Mouse (Mus musculus) forebrain, embryonic 14.5 days (tissue): Measurements from ENCODE around the gene Bcorl1. TPM values are rescaled to one million over a fixed set of nuclear protein-coding genes. Genes with fewer than 3 reads are reported as not detected.

ENCODE experiments used
- ATAC-seq: fragments of 200-750 bp; cut with Nextera tagmentation; 2 replicates; pipeline ENCODE4 v1.8.0; 2017; ENCODE audit warnings: mild to moderate bottlenecking, moderate library complexity
- DNase-seq: peaks from one replicate; pipeline ENCODE4 v3.0.0-alpha.2; 2015; ENCODE audit warnings: low spot score
- H3K27ac ChIP-seq: fragments of 300-500 bp; sonication (generic); 2 replicates; pipeline ENCODE4 v1.5.1; 2014; ENCODE audit warnings: low read depth, mild to moderate bottlenecking, control low read depth, low read length, moderate library complexity
- H3K27me3 ChIP-seq: fragments of 300-500 bp; sonication (generic); replicated peaks from 2 replicates; pipeline ENCODE4 v1.6.1; 2014; ENCODE audit warnings: low read length, control low read depth, mixed read lengths; ENCODE audit not compliant: control insufficient read depth, insufficient read depth
- H3K36me3 ChIP-seq: fragments of 300-500 bp; sonication (generic); 2 replicates; pipeline ENCODE4 v1.6.1; 2014; ENCODE audit warnings: low read length, control low read depth; ENCODE audit not compliant: control insufficient read depth, insufficient read depth
- H3K4me1 ChIP-seq: fragments of 300-500 bp; sonication (generic); 2 replicates; pipeline ENCODE4 v1.6.1; 2014; ENCODE audit warnings: antibody characterized with exemption, low read length, control low read depth; ENCODE audit not compliant: control insufficient read depth, insufficient read depth
- H3K4me2 ChIP-seq: fragments of 300-500 bp; sonication (generic); 2 replicates; pipeline ENCODE4 v1.6.1; 2014; ENCODE audit warnings: mild to moderate bottlenecking, control low read depth, low read length
- H3K4me3 ChIP-seq: fragments of 300-500 bp; sonication (generic); 2 replicates; pipeline ENCODE4 v1.5.1; 2014; ENCODE audit warnings: low read depth, low read length, control low read depth
- H3K9ac ChIP-seq: fragments of 300-500 bp; sonication (generic); 2 replicates; pipeline ENCODE4 v1.6.1; 2014; ENCODE audit warnings: mild to moderate bottlenecking, low read length, control low read depth, moderate library complexity
- H3K9me3 ChIP-seq: fragments of 300-500 bp; sonication (generic); replicated peaks from 2 replicates; pipeline ENCODE4 v1.6.1; 2016; ENCODE audit warnings: low read length, control low read depth, mixed read lengths; ENCODE audit not compliant: control insufficient read depth
- WGBS: fragments of 180-500 bp; shearing (Covaris S2); extraction: QIAGEN DNeasy Blood & Tissue Kit; methylation state at CpG from one replicate; pipeline ENCODE4 v1.1.7; 2014; 5-methylcytosine and 5-hydroxymethylcytosine counted together
- polyA plus RNA-seq: library from polyadenylated mRNA; unstranded; fragments of >200 nt; fragmentation: Nextera tagmentation; extraction: Ambion mirVana; gene quantifications from 2 replicates; pipeline ENCODE4 v1.2.1, GENCODE M21; 2014

The Bcorl1 gene
- polyA plus RNA-seq, result 4.7 and 6.6 TPM in 2 replicates

GRCm38 (mm10) chrX:48341141-48341540 lies at the start of gene Bcorl1:
TSS of gene Bcorl1 (plus strand) at chrX:48341358.
- Histone ChIP-seq H3K36me3 (no peaks in the 10 kb centered on the region), H3K9me3 (no peaks in the 10 kb centered on the region), H3K4me3 (peak within 1 kb of the TSS; percentile 43), H3K27me3 (no peaks in the 10 kb centered on the region), H3K27ac (no peak within 1 kb of the TSS), H3K4me2 (peak within 1 kb of the TSS; percentile 67), H3K9ac (peak within 1 kb of the TSS; percentile 57), H3K4me1 (no peaks in the 10 kb centered on the region)
- WGBS, result 21% methylated on average over 19 of the region's 33 CpGs
- DNase-seq (peak; percentile 31), ATAC-seq (0 out of 2 replicates have a peak, but pooled peaks have one; percentile 7)

GRCm38 (mm10) chrX:48291413-48291812 lies 49.7 kb upstream of the Bcorl1 start:
- no peaks in the 10 kb centered on the region for H3K9me3 ChIP-seq
- no peak overlapping the region for H3K9ac ChIP-seq
- no peaks in the 10 kb centered on the region for H3K36me3 ChIP-seq
- H3K4me3 ChIP-seq, result no peak overlapping the region
- no peaks in the 10 kb centered on the region for H3K4me1 ChIP-seq
- no peak overlapping the region for H3K27ac ChIP-seq
- no peak for DNase-seq
- no peak overlapping the region for H3K4me2 ChIP-seq
- no peak for ATAC-seq
- no peaks in the 10 kb centered on the region for H3K27me3 ChIP-seq
- 50% methylated on average over 3 of the region's 3 CpGs for WGBS

- DNase-seq (no peak), ATAC-seq (no peak)
- no peaks in the 10 kb centered on the region for H3K9me3 ChIP-seq
- 85% methylated on average over 4 of the region's 4 CpGs for WGBS
- H3K27me3 ChIP-seq, result no peaks in the 10 kb centered on the region
- no peak overlapping the region for H3K27ac ChIP-seq
- H3K4me1 ChIP-seq, result no peaks in the 10 kb centered on the region
- H3K4me2 ChIP-seq, result no peak overlapping the region
- H3K4me3 ChIP-seq, result no peak overlapping the region
- H3K36me3 ChIP-seq, result no peaks in the 10 kb centered on the region
- H3K9ac ChIP-seq, result no peak overlapping the region
Observed at GRCm38 (mm10) chrX:48305356-48305755, 35.8 kb upstream of the Bcorl1 start.

DNA sequence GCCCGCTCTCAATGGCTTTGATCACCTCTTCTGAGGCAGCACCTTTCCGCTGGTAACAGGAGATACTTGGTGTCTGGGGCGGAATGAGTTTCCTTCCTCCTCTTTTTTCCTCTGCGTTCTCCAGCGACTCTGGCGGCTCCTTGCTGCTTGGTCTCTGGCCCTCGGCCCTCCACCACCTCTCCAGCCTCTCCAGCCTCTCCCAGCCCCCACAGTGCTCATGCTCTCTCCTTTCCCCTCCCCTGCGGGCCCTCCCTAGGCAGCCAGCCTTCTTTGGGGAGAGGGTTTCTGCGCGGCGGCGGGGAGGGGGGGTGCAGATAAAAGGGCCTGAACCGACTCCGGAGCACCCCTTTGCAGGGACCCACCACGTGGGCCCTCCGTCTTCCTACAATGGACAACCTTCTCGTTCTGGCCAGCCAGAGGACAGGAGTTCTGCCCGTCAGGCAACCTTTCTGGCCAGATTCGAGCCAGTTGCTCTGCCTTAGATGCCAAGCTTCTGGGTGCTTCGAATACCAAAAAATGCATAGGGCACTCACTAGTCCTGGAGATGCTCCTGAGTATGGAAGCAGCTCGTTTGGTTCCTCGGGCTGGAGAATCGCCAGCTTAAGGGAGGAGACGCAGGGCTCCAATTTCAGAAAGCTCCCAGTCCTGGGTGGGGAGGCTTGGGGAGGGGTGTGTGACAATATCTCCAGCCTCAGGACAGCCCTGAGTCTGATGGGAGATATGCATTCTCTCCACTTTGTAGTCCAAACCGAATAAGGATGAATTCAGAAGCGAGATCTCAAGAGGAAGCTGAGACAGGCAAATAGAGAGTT lies 30.2 kb upstream of the Bcorl1 start:
- DNase-seq, result no peak
- no peak for ATAC-seq
- no peak overlapping the region for H3K27ac ChIP-seq
- no peaks in the 10 kb centered on the region for H3K9me3 ChIP-seq
- H3K4me3 ChIP-seq, result no peak overlapping the region
- H3K4me2 ChIP-seq, result peak overlapping the region; percentile 46
- no peaks in the 10 kb centered on the region for H3K27me3 ChIP-seq
- H3K4me1 ChIP-seq, result no peaks in the 10 kb centered on the region; the same call in 1 of the 2 replicates
- WGBS, result 30% methylated on average over 26 of the region's 26 CpGs
- H3K9ac ChIP-seq, result peak overlapping the region; percentile 32; the same call in 1 of the 2 replicates
- no peaks in the 10 kb centered on the region for H3K36me3 ChIP-seq

- Histone ChIP-seq H3K4me2 (no peak overlapping the region), H3K27ac (no peak overlapping the region), H3K9me3 (no peaks in the 10 kb centered on the region), H3K4me3 (no peak overlapping the region), H3K36me3 (no peaks in the 10 kb centered on the region), H3K27me3 (no peaks in the 10 kb centered on the region), H3K4me1 (no peaks in the 10 kb centered on the region; the same call in 1 of the 2 replicates), H3K9ac (no peak overlapping the region)
- WGBS, result 85% methylated on average over 5 of the region's 5 CpGs
- DNase-seq (no peak), ATAC-seq (no peak)
Observed at GRCm38 (mm10) chrX:48311727-48312126, 29.4 kb upstream of the Bcorl1 start.

DNA sequence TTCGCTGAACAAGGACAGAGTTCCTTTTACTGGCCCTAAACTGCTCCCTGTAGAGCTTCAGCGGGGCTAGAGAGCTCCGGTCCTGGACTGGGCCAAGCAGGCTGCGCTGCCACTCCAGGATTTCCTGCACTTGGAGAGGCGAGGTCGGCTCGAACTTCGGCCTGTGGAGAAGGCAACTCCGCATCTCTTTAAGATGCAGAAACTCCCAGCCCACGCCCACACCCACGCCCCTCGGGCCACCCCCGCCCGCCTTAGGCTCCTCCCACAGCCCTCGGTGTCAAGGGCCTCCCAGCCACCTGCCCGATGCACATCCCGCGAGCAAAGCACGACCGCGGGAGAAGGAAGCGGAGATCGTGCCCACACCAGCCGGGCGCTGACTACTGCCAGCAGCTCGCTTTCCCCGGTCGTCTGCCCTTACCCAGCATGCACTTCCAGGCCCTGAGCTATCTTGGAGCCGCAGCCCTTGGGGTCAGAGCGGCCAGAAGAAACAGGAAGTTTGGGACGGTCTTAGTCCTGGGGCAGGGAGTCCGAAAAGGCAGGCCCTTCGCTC lies 26.6 kb upstream of the Bcorl1 start:
- DNase-seq (peak; percentile 59), ATAC-seq (peak; percentile 81)
- Histone ChIP-seq H3K36me3 (no peaks in the 10 kb centered on the region), H3K27ac (no peak overlapping the region), H3K9me3 (no peaks in the 10 kb centered on the region), H3K4me2 (peak overlapping the region; percentile 56), H3K4me1 (no peaks in the 10 kb centered on the region; the same call in 1 of the 2 replicates), H3K27me3 (no peaks in the 10 kb centered on the region), H3K9ac (peak overlapping the region; percentile 33; the same call in 1 of the 2 replicates), H3K4me3 (peak overlapping the region; percentile 33)
- 16% methylated on average over 33 of the region's 33 CpGs for WGBS

DNA sequence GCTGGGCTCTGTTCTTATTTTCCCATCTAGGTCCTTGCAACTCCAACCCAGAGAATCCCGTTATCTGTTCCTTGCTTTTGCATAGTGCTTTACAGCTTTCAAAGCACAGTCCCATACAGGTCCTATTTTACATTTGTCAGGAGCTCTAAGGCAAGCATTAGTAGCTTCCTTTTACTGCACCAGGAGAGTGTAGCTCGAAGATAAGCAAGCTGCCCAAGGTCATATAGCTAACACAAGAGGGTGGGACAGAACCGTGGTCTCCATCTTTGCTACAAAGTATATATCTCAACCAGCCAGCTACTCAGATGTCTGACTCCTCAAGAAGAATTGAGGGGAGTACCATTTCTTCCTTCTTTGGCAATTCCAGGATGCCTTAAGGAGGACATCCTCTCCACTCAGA lies 23.7 kb upstream of the Bcorl1 start:
- H3K4me2 ChIP-seq, result no peak overlapping the region
- no peak overlapping the region for H3K4me3 ChIP-seq
- no peak overlapping the region for H3K27ac ChIP-seq
- 76% methylated on average over 3 of the region's 3 CpGs for WGBS
- H3K4me1 ChIP-seq, result no peaks in the 10 kb centered on the region; the same call in 1 of the 2 replicates
- H3K9ac ChIP-seq, result no peak overlapping the region
- H3K36me3 ChIP-seq, result no peaks in the 10 kb centered on the region
- H3K27me3 ChIP-seq, result no peaks in the 10 kb centered on the region
- DNase-seq (no peak), ATAC-seq (no peak)
- H3K9me3 ChIP-seq, result no peaks in the 10 kb centered on the region

GRCm38 (mm10) chrX:48318194-48318593 lies 23.0 kb upstream of the Bcorl1 start:
- H3K4me1 ChIP-seq, result no peaks in the 10 kb centered on the region; the same call in 1 of the 2 replicates
- H3K36me3 ChIP-seq, result no peaks in the 10 kb centered on the region
- H3K4me2 ChIP-seq, result no peak overlapping the region
- H3K27me3 ChIP-seq, result no peaks in the 10 kb centered on the region
- DNase-seq (no peak), ATAC-seq (no peak)
- 34% methylated on average over 9 of the region's 9 CpGs for WGBS
- no peak overlapping the region for H3K4me3 ChIP-seq
- no peak overlapping the region for H3K27ac ChIP-seq
- no peak overlapping the region for H3K9ac ChIP-seq
- no peaks in the 10 kb centered on the region for H3K9me3 ChIP-seq
